Mouse (Mus musculus) spleen, embryonic (tissue): ENCODE data around the gene Dact2.

ENCODE experiments used
- CTCF ChIA-PET: fragments of 350-600 bp; sonication (Branson Sonifier 250); formaldehyde crosslinking; loops from one replicate; lab custom pipeline; 2022; lab: Charles Lee

Gene Dact2

DNA sequence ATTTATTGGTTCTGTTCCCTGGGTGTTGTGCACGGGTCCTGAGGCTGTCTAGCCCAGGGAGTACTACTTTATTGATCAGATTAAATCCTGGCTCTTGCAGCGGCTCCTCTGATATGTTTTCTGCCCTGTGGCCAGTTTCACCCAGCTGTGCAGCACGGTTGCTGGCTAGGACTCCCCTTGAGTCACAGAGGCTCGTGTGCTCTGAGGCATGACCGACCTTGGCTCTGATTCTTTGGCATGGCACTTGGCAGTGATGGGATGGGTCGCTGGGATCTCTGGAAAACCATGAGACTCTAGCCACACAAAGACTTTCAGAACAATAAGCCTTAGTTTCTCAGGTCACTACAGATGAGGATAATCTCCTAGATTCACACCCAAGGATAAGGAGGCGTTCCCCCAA, 8.7 kb upstream of the Dact2 start:
- CTCF ChIA-PET = no interaction called here

DNA sequence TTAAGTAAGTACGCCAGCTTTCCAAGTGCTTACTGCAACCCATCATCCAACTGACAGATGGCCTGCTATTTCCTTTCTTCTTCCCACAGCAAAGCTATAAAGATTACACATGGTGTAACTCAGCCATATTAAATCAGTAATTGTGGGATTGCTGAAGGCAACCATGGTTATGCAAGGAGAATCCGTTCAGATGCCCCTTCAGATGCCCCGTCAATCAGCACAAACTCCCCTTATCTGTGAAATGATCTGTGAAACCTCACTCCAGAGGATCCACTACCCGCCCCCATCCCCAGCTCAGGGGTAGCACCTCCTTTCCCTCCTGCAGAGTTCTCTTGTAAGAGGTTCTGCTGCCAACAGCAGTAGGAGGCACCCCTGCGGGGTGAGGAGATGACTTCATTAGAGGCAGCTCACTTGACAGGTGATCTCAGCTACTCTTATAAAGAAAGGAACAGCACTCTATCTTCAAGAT, 3.0 kb upstream of the Dact2 start:
- CTCF ChIA-PET = no interaction called here

DNA sequence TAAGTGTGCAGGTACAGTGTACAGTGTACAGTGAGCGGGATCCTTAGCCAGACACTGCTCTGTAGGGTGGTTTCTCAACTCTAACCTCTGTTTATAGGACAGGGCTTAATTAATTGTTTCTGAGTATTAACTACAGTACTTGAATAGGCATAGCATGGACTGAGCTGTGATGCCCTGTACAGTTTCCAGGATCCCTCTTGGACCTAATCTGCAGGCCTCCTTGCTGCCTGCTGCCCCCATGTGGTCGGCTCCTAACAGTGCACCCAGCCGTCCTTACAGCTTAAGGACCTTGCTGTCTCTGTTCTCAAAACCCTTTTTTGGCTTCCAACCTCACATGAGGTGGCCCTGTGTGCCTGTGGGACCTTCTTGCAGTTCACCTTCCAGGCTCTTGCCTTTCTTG, 2.0 kb upstream of the Dact2 start:
- CTCF ChIA-PET = no interaction called here

DNA sequence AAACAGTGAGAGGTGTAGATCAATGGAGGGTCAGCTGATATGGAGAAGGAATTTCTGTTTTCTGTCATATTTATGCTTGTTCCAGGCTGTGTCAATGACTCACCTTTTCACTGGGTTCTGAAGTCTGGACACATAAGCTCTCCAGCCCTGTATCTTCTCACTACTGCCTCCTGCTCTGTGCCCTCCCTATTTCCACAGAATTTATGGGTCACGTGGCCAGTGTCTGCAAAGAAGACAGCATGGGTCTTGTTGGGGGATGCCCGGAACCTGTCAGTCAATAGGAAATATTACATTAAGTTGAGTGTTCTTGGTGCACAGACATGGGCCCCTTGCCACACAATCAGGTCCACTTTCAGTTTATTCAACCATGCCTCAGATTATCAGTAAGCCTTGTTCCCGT, 1.1 kb upstream of the Dact2 start:
- CTCF ChIA-PET = no interaction called here

DNA sequence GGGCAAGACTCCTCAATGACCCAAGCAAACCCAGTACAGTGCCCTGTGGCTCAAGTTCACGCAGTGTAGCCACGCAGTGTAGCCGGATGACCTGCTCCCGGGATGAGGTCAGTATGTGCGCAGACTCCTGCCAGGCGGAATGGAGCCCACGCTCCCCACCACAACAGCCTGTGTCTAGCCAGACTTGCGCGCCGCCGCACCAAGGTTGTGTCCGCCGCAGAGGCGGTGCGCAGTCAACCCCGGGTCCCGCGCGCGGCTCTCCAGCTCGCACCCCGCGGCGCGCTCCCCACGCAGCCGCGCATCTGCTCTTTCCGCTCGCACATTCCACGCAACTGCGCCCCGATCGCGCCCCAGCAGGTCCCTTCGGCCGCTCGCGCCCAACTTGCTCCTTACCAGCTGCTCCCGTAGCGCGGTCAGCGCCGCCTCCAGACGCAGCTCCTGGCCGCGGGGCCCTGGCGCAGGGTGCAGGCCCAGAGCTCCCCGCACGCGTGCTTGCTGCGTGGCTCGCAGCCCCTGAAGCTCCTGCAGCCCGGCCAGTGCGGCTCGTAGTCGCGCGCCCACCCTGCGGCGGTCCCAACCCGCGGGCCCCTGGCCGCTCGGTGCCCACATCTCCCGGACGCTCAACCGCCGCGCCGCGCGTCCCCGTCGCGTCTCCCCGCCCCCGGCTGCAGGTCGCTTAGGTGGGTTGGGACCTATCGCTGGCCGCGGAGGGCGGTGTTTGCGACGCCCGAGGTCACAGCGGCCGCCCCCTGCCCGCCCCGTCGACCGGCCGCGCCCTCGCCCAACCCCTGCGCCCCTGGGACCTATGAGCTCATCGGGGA, 773 bp downstream of the Dact2 start:
- CTCF ChIA-PET = no interaction called here

DNA sequence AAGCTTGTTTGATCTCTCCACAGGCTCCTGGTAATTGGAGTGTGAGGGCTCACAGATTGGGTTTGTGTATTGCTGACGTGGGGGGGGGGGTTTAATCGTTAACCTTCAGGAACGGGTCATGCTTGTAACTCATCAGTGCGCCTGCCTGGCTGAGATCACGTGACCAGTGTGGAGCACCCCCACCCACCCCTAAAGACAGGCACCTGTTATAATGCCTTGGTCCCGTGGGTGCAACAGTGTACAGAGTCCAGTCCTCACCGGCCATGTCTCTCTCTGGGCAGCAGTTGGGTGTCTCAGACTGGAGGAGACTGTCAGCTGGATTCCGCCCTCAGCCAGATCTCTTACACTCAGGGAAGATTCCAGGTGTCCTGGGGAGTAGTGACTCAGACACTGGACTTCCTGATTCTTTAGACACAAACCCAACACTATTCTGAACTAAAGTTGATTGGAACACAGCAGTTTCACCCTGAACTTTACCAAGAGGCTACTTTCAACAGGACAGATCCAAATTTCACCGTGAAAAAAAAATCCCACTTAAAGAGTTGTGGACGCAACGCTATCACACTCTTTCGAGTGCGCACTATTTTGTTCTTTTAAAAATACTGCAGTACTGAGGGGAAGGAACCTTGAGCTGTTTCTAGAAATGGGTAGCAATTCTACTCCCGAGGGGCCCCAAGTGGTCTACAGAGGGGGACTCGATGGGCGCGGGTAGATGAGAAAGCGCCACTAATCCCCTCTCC, 1.6 kb downstream of the Dact2 start:
- CTCF ChIA-PET = no interaction called here

DNA sequence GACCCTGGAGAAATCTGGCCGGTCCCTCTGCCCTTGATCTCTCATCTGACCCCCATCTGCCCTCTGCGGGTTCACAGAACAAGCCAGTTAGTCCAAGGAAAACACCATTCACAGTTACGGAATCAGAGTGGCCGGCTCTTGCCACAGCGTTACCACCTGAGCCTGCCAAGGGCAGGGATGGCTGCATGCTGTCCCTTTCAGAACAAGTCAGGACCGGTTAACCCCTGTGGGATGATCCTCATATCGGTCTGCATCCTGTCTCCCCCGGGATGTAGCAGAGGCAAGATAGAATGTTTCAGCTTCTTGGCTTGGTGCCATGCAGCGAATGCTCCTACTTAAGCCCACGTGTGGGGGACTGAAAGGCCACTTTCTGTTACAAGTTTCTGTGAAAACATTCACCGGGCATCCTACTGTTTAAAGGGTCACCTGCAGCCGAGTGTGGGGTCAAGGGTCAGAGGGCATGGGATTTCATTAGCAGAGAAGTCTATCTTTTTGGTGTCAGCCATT, 2.8 kb downstream of the Dact2 start:
- CTCF ChIA-PET = no interaction called here

DNA sequence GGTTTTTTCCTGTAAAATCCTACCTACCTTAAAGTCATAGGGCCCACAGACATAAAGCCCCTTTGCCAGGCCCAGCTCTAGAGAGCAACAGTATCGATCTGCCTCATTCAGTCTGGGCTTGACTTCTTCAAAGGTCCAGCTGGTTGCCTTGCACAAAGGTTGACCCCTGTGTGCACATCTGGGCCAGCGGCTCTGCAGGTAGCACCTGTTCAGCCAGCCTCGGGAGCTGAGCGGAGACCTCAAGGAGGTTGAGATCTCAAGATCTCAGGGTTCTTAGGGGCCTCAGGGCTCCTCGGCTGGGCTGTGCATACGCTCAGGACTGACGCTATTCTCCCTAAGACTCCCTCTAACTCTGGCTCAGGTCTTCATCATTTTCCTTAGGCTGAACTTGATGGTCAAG, 3.9 kb downstream of the Dact2 start:
- CTCF ChIA-PET = no interaction called here

DNA sequence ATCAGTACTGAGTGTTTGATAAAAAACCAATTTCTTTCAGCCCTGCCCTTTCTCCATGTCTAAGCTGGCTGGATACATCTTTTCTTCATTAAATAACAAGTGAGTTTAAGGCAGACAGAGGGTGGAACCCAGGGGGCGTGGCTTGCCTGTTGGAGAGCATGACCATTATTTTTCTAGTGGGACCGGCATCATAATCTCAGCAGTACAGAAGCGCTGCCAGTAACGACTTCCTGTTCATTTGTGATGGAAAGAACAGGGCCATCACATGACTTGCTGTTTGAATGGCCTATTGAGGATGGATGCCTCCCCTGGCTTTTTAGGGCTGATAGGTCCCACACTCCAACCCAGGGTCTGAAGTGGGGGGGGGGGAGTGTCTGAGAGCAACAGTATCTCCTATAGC, 4.5 kb downstream of the Dact2 start:
- CTCF ChIA-PET = no interaction called here

DNA sequence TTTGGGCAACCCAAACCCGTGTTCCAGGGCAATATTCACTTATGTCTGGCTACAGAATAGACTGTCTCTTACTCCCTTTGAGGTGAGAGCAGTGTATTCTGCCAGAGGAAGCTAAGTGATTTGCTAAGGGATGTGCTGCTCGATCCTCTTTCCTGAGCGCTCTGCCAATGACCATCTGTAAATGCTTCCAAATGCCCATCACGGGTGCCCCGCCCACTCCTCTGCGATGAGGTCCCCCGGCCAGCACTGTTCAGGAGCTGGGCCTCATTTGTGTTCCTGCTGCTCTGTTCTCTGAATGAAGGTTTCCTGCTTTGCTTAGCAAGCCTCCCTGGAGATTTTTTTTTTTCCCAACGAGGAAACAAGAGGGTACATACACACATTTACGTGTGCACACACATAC, 11.2 kb downstream of the Dact2 start:
- CTCF ChIA-PET = no interaction called here

DNA sequence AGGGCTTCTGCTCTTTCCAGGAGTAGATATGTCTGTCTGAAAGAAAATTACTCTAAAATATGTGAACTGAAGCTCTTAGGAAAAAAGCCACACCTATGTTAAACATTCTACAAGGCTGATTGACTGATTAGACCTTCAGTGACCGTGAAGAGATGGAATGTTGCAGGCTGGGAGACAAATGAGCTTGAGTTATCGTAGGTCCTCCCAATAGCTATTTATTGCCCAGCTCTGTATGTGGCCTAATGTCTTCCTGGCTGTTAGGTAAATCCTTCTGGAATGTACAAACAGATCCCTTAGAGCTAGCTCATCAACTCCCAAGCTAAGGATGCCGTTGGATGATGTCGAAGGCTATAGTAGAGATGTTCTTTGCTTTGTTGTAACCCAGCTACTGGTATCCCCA, 11.7 kb downstream of the Dact2 start:
- CTCF ChIA-PET = no interaction called here

DNA sequence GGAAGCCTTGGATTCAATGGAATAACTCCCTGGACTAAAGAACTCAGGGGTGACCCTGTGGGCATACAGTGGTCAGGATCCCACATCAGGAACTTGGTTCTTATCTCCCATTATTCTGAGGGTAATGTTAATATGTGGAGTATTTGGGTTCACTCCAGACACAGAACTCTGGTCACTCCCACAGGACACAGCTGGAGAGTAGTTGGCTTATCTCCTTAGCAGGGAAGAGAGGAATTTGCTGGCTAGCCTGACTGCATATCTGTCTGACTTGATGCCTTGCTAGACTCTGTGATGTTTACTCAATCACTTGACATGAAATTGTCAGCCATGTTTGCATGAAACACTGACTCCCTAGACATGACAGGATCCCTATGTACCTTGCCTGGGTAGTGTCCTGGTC, 15.6 kb downstream of the Dact2 start:
- CTCF ChIA-PET = no interaction called here

DNA sequence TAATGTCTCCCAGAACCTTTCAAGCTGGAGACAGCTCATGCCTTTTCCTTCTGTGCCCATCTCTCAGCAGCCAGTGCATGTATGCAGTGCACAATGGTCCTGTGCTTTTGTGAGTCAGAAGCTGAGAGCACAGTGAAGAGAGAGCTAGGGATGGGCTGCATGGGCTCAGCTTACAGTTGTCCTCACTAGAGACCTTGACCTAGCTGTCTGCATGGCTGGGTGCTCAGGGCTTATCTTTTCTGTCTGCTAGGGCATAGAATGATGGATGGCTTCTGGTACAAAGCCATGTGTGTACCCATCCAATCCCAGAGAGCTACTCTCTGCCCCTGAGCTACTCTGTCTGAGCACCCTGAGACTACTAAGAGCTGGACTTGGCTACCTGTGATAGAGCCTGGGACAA, 17.0 kb downstream of the Dact2 start:
- CTCF ChIA-PET = no interaction called here

DNA sequence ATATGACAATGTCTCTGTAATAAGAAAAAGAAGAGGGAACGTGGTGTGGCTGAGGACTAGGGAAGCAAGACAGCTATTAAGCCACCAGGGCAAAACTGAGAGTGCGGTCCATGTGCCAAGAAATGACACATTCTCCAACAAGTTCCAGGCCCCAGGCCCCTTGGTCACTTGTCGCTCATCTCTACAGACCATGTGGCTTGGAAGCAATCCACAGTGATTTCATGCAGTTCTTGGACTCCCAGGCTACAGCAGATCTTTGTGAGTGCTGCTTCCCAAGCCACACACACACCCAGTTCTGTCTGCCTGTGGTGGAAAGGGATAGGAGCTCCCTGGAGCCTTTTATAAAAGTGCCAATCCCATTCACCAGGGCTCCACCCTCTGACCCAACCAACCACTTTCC, 17.9 kb downstream of the Dact2 start:
- CTCF ChIA-PET = no interaction called here

DNA sequence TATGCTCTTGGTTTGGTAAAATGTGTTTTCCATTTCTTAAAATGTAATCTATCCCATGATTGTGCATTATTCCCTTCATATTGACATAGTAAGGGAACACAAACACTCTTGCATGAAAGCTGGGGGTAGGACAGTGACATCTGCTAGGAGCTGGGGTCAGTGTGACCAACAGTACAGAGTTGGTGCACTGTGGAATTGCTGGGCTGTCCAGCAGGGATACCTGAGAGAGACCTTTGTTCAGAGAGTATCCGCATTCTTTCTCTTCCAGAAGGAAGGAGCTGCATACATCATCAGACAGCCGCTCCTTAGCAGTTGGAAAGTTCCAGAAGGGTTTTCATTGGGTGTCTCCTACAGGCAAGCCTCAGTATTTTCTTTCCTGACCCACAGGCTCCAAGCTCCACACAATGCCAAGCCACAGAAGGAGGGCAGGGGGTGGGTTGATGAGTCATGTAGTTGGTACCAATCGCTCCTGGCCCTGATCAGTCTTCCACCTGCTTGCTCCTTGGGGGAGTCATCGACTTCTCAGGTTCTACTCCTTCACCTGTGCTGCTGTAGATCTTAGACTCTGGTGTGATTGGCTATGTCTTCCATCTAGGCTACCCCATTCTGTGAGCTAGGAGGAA, 19.8 kb downstream of the Dact2 start:
- CTCF ChIA-PET = no interaction called here

DNA sequence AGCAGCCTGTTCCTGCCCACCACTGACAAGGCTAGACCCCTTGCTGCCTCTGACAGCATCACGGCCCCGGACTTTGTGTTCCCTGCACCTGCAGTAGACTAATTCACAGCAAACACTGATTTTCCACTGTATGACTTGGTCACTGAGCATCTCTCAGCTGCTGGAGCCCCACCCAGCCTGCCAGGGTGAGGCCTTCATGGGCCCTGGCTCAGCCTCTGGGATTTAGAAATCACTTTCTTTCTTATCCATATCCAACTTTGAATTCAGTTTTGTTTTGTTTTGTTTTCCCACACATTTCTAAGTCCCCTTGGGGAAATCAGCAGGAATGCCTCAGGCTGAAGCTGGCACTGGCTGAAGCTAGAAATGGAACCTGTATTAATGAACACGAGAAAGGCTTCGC, 20.4 kb downstream of the Dact2 start:
- CTCF ChIA-PET = no interaction called here

DNA sequence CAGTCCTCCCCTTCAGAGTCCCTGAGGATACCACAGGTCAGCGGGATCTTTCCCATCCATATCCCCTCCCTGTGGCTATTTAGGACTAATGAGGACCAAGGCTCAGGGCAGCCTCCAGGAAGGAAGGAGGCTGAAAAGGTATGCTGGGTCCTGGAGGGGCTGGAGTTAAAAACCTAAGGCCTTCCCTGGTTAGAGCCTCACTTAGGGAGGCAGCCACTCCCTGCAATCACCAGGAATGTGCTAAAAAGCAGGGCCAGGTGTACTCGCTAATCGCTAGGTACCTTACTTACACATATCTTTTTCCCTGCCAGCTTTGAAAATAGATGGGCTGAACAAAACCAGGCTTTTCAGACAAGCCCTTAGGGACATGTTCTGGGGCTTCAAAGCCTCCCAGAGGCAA, 21.2 kb downstream of the Dact2 start:
- CTCF ChIA-PET = no interaction called here

DNA sequence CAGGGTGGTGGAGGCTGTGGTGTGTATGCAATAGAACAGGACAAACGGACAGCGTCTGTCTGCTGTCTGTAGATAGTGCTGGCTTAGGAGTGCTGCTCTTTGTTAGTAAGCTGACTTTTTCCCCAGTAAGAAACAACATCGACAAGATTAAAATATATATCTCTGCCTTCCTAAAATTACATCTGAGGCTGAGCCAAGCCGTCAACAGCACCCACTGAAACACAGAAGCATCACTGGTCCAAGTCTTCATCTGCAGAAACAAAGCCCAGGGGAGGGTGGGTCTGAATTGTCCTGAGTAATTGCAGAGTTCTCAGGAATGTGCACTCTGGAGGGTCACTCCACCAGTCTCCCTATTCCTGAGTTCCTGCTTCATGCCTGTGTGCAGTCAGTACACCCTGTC, 25.2 kb downstream of the Dact2 start:
- CTCF ChIA-PET = no interaction called here

DNA sequence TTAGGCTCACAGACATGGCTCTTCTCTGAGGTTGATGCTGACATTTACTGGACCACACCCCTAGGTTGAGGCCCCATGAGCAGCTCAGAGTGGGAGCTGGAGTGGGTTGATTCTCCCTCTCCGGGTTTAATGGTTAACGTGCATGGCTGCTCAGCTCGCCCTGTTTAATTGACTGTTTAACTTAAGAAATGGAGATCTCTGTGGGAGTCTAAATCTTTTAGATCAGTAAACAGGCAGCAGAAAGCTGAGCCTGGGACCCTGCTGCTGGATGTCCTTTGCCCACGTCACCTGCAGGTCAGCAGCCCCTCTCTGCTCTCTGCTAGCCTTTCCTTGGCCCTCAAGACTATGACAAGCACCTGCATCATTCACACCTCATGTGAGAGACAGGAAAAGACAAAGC, 25.6 kb downstream of the Dact2 start:
- CTCF ChIA-PET = no interaction called here

DNA sequence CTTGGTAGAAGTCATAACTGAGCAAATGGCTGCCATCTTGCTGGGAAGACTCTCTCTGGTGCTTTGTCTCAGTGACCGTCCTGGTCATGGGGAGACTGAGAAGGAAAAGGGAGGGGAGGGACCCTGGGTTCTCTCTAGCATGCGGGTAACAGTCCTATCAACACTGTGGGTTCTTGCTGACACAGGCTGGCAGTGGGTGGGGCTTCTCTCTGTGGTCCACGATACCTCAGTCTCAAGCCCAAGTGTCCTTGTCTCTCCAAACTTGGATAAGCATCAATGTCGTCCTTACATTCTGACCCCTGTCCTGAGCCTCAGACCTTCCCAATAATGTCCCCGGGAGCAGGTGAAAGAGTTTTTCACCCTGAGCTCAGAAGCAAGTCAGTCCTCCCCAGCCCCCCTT, 26.1 kb downstream of the Dact2 start:
- CTCF ChIA-PET = no interaction called here

DNA sequence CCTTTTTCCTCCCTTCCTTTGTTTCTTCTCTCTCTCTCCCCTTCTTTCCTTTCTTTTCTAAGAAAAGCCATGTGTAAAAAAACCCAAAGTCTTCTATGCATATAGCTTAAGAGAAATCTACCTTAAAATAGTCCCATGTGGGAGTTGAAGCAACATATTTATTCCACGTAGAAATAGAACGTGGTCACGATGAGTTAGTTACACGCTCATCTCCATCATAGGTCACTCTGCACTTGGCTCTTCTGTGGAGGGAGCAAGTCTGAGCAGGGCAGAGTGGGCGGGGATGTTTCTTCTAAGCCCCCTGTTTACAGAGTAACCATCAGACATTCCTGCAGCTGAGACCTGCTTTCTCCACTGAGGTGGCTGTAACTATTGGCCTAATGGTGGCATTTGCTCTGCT, 27.1 kb downstream of the Dact2 start:
- CTCF ChIA-PET = no interaction called here

DNA sequence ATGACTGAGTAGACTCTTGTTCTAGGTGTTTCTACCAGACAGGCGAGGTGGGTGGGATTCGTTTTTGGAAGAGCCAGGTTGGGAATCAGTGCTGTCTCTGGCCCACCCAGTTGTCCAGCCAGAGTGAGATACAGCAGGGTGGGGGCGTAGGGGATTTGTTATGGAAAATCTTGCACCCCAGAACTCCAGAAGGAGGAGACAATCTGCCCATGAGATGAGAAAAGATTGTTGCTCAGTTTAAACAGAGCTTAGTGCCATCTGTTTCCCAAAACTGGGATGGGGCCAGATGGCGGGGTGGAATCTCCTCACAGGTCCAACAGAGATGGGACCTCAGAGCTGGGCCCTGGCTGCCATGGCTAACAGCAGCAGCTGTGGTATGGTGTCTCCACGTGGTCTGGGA, 28.4 kb downstream of the Dact2 start:
- CTCF ChIA-PET = no interaction called here

DNA sequence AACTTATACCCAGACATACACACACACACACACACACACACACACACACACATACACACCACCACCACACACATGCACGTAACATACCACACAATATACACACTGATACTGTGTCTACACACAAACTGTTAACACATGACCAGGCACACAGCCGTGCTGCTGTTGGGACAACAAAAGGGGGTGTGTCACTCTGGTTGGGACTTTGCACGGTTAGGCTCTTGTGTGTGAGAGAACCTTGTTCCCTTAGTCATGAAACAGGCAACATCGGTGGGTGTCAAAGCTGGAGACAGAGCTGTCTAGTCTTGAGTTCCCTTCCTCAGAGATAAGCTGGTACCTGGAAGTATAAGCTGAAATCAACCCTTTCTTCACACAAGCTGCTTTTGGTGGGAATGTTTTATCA, 29.1 kb downstream of the Dact2 start:
- CTCF ChIA-PET = no interaction called here
